Comparison of ENCODE assay signal across 8 mouse cellular contexts in genomic region chr1:128357452-128357851, GRCm38 (mm10). TPM values are rescaled to one million over a fixed set of nuclear protein-coding genes. Genes with fewer than 3 reads are reported as not detected.
DNase-seq lines count a peak whose midpoint lies in the region; ATAC-seq and TF ChIP-seq lines count a peak whose summit lies in the region.

No protein-coding gene starts in this region.

- peak overlapping the region; percentile 82 for H3K4me3 ChIP-seq in lung, embryonic 14.5 days (ENCODE audit: low read depth, low read length)
- no peak overlapping the region for H3K4me3 ChIP-seq in hindbrain, embryonic 11.5 days (ENCODE audit: low read depth, low read length)
- no peak overlapping the region; the same call in 1 of the 2 replicates for H3K4me3 ChIP-seq in midbrain, embryonic 13.5 days (replicated peaks)

- intact Hi-C loops in left cerebral cortex, postnatal 10 days (cut with DNase I): no loop called here

- H3K9ac ChIP-seq in lung, embryonic 14.5 days: peak overlapping the region; percentile 86
- 0 out of 2 replicates have a peak overlapping the region, but pooled peaks have one; percentile 29 for H3K9ac ChIP-seq in hindbrain, embryonic 11.5 days (ENCODE audit: low read depth, low read length)
- 0 out of 2 replicates have a peak overlapping the region, but pooled peaks have one; percentile 7 for H3K9ac ChIP-seq in midbrain, embryonic 13.5 days (replicated peaks)

- peaks cover 14% of the 10 kb centered on the region; the same call in 1 of the 2 replicates for H3K4me1 ChIP-seq in lung, embryonic 14.5 days (ENCODE audit: insufficient read depth)
- H3K4me1 ChIP-seq in hindbrain, embryonic 11.5 days (replicated peaks; ENCODE audit: control insufficient read depth, insufficient read depth, low read length): 0 out of 2 replicates have a peak, but pooled peaks cover 2% of the 10 kb centered on the region
- peaks cover 23% of the 10 kb centered on the region for H3K4me1 ChIP-seq in midbrain, embryonic 13.5 days (replicated peaks)

- DNase-seq in lung, embryonic 14.5 days: peak; percentile 26
- DNase-seq in lung, postnatal 25 days (ENCODE audit: low spot score): no peak
- DNase-seq in adrenal gland, postnatal 36 days: peak; percentile 17 to 27
- no peak for DNase-seq in hindbrain, embryonic 11.5 days (ENCODE audit: low spot score)
- no peak for DNase-seq in left cerebral cortex, postnatal 10 days (ENCODE audit: extremely low spot score in 1 of 2, low spot score in 2 of 2)
- no peak for DNase-seq in ovary, postnatal 14 days (ENCODE audit: low spot score)
- no peak for DNase-seq in lung, postnatal 36 days

- peaks cover 48% of the 10 kb centered on the region for H3K36me3 ChIP-seq in lung, embryonic 14.5 days (ENCODE audit: insufficient read depth)
- 0 out of 2 replicates have a peak, but pooled peaks cover 3% of the 10 kb centered on the region for H3K36me3 ChIP-seq in hindbrain, embryonic 11.5 days (ENCODE audit: control insufficient read depth, insufficient read depth, low read length)
- peaks cover 23% of the 10 kb centered on the region for H3K36me3 ChIP-seq in midbrain, embryonic 13.5 days

- H3K27me3 ChIP-seq in lung, embryonic 14.5 days (ENCODE audit: insufficient read depth, low read length): no peaks in the 10 kb centered on the region
- H3K27me3 ChIP-seq in hindbrain, embryonic 11.5 days (ENCODE audit: control insufficient read depth, insufficient read depth, low read length): no peaks in the 10 kb centered on the region
- H3K27me3 ChIP-seq in midbrain, embryonic 13.5 days: no peaks in the 10 kb centered on the region

- peak overlapping the region; percentile 76 for H3K4me2 ChIP-seq in lung, embryonic 14.5 days
- peak overlapping the region; percentile 84 for H3K4me2 ChIP-seq in hindbrain, embryonic 11.5 days (replicated peaks; ENCODE audit: low read depth, low read length)
- H3K4me2 ChIP-seq in midbrain, embryonic 13.5 days (replicated peaks): peak overlapping the region; percentile 79

- ATAC-seq in lung, embryonic 14.5 days (ENCODE audit: insufficient read depth): no peak
- no peak for ATAC-seq in hindbrain, embryonic 11.5 days (ENCODE audit: low FRiP score)
- ATAC-seq in midbrain, embryonic 13.5 days: no peak

- peak overlapping the region; percentile 21; the same call in 1 of the 2 replicates for H3K27ac ChIP-seq in lung, embryonic 14.5 days (ENCODE audit: low read depth)
- no peak overlapping the region for H3K27ac ChIP-seq in hindbrain, embryonic 11.5 days (ENCODE audit: low read depth, low read length)
- H3K27ac ChIP-seq in midbrain, embryonic 13.5 days: no peak overlapping the region

- no peak for TF ChIP-seq CTCF in lung, embryonic 14.5 days (IDR thresholded peaks at IDR 0.05; ENCODE audit: low read depth)

- WGBS in lung, embryonic 14.5 days: 35% methylated on average over 3 of the region's 3 CpGs
- 73% methylated on average over 3 of the region's 3 CpGs for WGBS in hindbrain, embryonic 11.5 days
- 62% methylated on average over 3 of the region's 3 CpGs for WGBS in midbrain, embryonic 13.5 days

- H3K9me3 ChIP-seq in lung, embryonic 14.5 days (ENCODE audit: low read depth, low read length): no peaks in the 10 kb centered on the region
- no peaks in the 10 kb centered on the region for H3K9me3 ChIP-seq in hindbrain, embryonic 11.5 days (ENCODE audit: control insufficient read depth, low read length)
- no peaks in the 10 kb centered on the region for H3K9me3 ChIP-seq in midbrain, embryonic 13.5 days

RNA-seq across cellular contexts. Expression of gene Mcm6, which starts 2.0 kb away (rescaled TPM):
- polyA plus RNA-seq in lung, embryonic 14.5 days (2014; fragmentation: Nextera tagmentation; extraction: Ambion mirVana): 300 and 304 TPM in 2 replicates
- 10 to 100 TPM; 25.4 to 27.2 TPM for total RNA-seq in adrenal gland, postnatal 36 days (2021)
- polyA plus RNA-seq in hindbrain, embryonic 11.5 days (2014; fragmentation: Nextera tagmentation; extraction: Ambion mirVana): 257 and 285 TPM in 2 replicates
- 93.8 and 94.1 TPM in 2 replicates for polyA plus RNA-seq in midbrain, embryonic 13.5 days (2015; fragmentation: Nextera tagmentation; extraction: Ambion mirVana)
- total RNA-seq in left cerebral cortex, postnatal 10 days (2021): 10 to 100 TPM; 14.6 to 15.6 TPM

RNA-seq across cellular contexts. Expression of gene Lct, which starts 29.3 kb away (rescaled TPM):
- 0.09 and 0.11 TPM in 2 replicates for polyA plus RNA-seq in lung, embryonic 14.5 days (2014; fragmentation: Nextera tagmentation; extraction: Ambion mirVana)
- under 1 TPM in 1 of 2 experiments, not detected in 1; 0.20 TPM for total RNA-seq in adrenal gland, postnatal 36 days (2021)
- polyA plus RNA-seq in hindbrain, embryonic 11.5 days (2014; fragmentation: Nextera tagmentation; extraction: Ambion mirVana): 0.14 and 0.20 TPM in 2 replicates
- polyA plus RNA-seq in midbrain, embryonic 13.5 days (2015; fragmentation: Nextera tagmentation; extraction: Ambion mirVana): 0.12 and 0.27 TPM in 2 replicates
- 1 to 10 TPM; 5.4 to 6.1 TPM for total RNA-seq in left cerebral cortex, postnatal 10 days (2021)

RNA-seq across cellular contexts. Expression of gene Dars, which starts 59.7 kb away (rescaled TPM):
- 108 and 109 TPM in 2 replicates for polyA plus RNA-seq in lung, embryonic 14.5 days (2014; fragmentation: Nextera tagmentation; extraction: Ambion mirVana)
- 100 to 1,000 TPM in 1 of 2 experiments, 10 to 100 TPM in 1; 80.6 to 105 TPM for total RNA-seq in adrenal gland, postnatal 36 days (2021)
- 151 and 159 TPM in 2 replicates for polyA plus RNA-seq in hindbrain, embryonic 11.5 days (2014; fragmentation: Nextera tagmentation; extraction: Ambion mirVana)
- 136 and 140 TPM in 2 replicates for polyA plus RNA-seq in midbrain, embryonic 13.5 days (2015; fragmentation: Nextera tagmentation; extraction: Ambion mirVana)
- 10 to 100 TPM; 64.0 to 67.9 TPM for total RNA-seq in left cerebral cortex, postnatal 10 days (2021)

Comparison
In these comparisons a context has a peak if more than half of its experiments do, and no peak if none do; other contexts are left out.
1. DNase-seq: peak in lung, embryonic 14.5 days (single experiment) and adrenal gland, postnatal 36 days (2 of 2); none in lung, postnatal 25 days (single experiment), hindbrain, embryonic 11.5 days (single experiment), left cerebral cortex, postnatal 10 days (0 of 2), ovary, postnatal 14 days (single experiment) and lung, postnatal 36 days (single experiment).
2. H3K9ac ChIP-seq: peak in every context shown above with its lines; median percentile 86 in lung, embryonic 14.5 days; 29 in hindbrain, embryonic 11.5 days; 7 in midbrain, embryonic 13.5 days.
3. Peak in every context shown above with its lines, with median percentiles within 50 percentile points of each other: H3K4me2 ChIP-seq.